Mouse (Mus musculus): ENCODE measurements around the gene Lurap1l.

Lurap1l gene

DNA sequence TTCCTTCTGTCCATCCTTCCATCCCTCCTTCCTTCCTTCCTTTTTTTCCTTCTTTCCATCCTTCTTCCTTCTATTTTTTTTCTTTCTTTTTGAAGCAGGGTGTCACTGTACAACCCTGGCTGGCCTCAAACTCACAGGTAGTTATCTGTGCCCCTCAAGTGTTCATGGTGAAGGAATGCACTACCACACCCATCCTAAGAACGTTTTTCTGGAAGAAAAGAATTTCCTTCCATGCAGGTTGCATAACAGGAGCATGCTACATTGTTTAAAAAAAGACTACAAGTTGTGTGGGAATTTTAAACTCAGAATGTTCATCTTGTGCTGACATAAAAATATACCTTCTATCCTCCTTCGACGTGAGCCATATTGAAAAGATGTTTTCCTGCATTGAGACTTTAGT lies 7.4 kb downstream of the Lurap1l start:
- DNase-seq (ENCODE audit: low read depth, low spot score) = no peak

DNA sequence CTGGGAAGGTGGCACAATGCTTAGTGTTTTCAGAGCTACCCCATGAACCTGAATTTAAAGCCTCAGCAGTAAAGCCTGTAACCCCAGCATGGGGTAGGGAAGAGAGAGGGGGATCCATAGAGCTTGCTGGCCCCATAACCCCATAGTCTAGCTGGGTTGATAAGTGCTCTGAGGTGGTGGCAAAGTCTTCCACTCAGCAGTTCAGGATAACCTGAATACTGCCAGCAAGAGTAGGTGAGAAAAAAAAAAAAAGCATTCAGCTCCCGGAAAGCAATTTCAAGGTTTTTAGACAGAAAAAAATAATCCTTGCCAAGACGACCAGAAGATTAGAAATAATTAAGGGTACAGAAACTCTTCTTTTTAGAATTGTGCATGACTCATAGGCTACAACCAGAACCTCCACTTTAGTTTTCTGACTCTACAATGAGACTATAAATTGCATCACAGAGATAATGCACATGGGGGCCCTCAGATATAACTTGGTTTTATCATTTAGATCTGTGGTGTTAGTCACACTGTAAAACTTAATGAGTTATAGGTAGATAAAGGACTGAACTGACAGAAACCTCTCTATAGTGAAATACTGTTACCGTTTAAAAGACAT lies 8.2 kb downstream of the Lurap1l start:
- DNase-seq (ENCODE audit: low read depth, low spot score) = no peak

DNA sequence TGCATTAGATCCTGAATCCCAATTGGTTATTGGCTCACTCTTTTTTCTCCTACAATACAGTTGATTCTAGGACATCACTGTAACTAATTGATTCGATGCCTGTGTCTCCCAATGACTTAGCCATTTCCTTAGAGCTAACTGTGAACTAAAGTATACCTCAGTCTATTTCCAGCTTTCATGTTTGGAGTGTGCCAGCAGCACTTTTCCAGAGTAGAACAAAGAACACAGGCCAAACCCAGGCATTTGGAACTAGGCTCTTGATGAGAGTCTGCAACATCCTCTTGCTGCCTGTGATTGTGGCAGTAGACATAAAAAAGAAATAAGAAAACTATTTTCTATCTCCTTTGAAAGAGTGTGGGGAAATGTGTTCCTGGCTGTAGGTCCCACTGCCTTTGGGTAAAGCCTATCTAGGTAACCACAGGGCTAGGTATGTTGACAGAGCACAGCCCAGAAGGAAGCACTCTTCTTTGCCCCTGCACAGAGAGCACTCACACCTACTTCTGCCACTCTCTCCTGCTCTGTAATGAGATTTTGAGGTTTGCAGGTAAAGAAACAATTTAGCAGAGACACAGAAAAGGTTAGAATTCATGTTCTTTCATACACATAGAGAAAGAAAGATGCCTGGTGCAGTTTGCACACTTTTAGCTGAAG lies 8.9 kb downstream of the Lurap1l start:
- DNase-seq (ENCODE audit: low read depth, low spot score) = no peak

DNA sequence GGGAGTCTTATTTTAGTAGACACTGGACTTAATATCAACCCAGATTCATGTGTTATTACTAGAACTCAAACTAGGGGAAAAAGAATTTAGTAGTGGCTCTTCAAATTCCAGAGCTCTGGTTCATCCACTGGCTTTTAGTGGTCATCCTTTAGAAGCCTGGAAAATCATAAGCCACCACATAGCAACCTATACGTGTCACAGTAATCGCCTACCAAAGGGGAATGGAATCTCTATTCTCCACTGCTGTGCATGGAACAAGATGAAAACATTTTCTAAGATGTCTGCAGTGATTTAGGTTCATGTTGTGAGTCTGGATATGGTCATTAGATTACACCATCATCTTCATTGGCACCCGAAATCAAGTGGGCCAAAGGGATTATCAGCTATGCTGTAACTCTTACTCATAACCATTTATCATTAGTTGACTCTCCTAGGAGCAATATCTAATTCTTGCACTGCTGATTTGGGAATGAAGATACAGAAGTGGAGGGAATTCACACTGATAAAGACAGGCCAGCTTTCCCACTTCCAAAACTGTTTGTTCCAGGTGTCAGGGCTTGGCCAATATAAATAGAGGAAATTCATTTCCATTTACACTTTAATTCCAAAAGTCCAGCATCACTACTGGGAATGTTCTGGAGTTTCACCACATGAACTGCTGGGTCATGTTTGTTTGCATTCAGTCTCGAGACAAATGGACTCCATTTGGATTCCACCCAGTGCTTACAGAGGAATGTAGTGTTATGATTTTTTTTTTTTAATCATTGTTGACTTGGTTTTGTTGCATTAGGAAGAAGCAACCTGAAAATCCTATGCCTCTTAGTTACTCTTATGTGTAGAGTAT lies 11.4 kb downstream of the Lurap1l start:
- DNase-seq (ENCODE audit: low read depth, low spot score) = no peak

- DNase-seq (ENCODE audit: low read depth, low spot score) = no peak
Observed at GRCm38 (mm10) chr4:80922654-80923053, 12.2 kb downstream of the Lurap1l start.

DNA sequence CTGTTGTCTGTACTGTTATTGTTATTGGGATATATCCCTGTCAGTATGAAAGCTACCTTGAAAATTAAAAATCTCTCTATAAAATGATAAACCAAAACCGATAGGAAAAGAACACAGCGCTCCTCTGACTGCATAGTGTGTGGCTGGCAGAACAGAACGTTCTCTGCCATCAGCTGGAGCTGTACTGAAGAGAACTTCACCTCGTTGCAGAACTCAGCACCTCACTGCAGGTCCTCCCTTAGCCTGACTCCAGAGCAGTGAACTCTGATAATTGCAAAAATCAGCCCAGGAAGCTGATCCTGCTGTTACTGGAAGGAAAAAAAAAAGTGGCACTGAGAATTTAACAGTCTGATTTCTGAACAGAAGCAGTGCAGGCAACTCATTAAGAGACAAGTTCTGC lies 14.4 kb downstream of the Lurap1l start:
- no peak for DNase-seq (ENCODE audit: low read depth, low spot score)

DNA sequence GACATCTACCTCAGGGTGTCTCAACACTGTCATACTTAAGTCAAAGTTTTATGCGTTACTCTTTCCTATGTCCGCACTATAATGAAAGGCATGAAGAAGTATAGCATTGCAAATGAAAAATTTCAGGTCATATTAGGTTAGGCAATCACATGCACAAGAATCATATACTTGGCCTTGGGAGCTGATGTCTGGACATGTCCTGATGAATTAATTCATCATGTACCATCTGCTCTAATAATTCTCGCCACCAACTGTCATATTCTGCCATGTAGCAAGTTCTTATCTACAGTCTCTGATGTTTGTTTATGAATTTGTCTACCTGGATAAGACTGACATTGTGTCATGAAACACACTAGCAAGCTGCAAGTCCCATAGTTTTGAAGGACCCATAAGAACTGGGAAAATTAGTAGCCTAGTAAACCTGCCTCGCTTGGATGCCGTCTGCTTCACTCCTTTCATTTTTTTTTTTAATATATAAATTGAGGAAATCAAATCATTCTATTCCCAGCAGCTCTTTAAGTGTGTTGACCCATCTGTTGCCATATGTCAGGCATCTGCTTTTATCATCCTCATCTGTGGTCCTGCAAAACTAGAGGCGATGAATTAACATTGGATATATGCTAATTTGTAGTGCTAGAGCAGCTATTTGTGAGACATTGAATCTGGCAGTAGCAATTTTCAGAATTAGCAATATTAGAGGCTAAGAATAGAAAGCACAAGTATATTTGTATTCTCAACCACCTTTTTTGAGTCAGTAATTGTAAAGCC lies 15.5 kb downstream of the Lurap1l start:
- DNase-seq (ENCODE audit: low read depth, low spot score) = no peak

GRCm38 (mm10) chr4:80934749-80935148 lies 24.3 kb downstream of the Lurap1l start:
- DNase-seq (ENCODE audit: low read depth, low spot score) = no peak

GRCm38 (mm10) chr4:80939115-80939514 lies 28.7 kb downstream of the Lurap1l start:
- no peak for DNase-seq (ENCODE audit: low read depth, low spot score)

GRCm38 (mm10) chr4:80940946-80941345 lies 30.5 kb downstream of the Lurap1l start:
- no peak for DNase-seq (ENCODE audit: low read depth, low spot score)

GRCm38 (mm10) chr4:80941978-80942377 lies 31.5 kb downstream of the Lurap1l start:
- DNase-seq (ENCODE audit: low read depth, low spot score) = no peak

DNA sequence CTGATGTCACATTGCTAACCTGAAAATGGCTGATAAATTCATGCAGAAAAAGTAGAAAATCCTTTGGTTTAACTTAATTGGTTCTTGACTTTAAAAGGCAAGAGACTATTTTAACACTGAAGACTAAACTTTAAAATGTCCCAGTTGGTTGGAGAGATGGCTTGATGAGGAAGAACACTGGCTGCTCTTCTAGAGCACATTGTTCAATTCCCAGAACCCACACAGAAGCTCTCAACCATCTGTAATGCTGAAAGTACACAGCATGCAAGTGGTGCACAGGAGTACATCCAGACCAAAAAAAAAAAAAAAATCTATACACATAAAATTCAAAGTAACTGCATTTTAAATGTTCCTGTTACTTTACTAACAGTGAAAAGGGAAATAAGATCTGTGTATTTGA lies 34.2 kb downstream of the Lurap1l start:
- no peak for DNase-seq (ENCODE audit: low read depth, low spot score)

DNA sequence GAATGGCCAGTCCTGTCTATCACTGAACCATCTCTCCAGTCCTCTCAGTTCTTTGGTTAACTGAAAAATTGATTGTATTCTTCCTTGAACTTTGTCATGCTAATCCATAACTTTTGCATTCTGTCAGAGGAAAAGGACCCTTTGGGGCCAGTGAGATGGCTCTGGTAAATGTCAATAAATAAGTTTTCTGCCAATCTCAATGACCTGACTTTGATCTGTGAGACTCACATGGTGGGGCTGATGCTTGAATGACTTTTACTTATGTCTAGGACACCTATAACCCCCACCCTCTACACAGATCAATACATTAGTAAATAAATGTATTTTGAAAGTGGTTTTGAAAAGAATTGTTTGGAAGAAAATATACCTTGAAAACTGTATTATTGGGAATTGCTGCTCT lies 38.7 kb downstream of the Lurap1l start:
- no peak for DNase-seq (ENCODE audit: low read depth, low spot score)

DNA sequence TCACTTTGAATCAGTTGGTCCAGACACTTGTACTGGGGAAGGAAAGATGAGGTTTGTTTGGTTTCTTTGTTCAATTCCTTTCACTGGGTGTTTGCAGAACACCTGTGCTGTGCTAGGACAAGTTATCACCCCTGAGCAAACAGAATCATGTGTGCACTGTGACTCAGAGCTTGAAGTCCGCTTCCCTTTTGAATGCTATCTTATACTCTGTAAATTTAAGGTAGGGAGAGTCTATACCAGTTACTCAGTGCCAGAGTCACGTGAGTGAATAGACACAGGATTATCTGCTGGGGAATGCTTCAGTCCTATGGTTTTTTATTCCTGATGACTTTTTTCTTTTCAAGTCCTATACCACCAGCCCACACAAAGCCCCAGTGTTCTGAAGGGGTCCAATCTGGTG lies 39.3 kb downstream of the Lurap1l start:
- no peak for DNase-seq (ENCODE audit: low read depth, low spot score)

DNA sequence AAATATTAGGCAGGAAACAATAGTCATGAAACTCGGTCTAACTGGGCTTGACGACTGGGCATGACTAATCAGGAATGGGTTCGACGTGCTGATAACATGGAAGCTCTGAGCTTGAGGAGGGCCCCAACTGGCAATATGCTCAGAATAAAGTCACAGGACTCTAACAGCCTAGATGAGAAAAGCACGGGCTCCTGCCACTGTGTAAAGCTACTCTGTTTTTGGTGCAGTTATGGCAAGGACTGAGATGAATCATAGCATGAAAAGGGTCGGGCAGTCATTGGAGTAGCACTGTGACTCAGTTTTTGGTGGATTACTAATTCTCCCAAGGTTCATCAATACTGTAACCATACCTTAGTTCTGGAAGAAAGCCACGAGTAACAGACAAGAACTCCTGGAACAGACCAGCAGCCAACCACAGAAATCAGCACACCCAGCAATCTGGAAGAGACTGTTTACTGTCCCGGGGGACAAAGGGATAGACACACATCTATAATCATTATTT lies 39.9 kb downstream of the Lurap1l start:
- no peak for DNase-seq (ENCODE audit: low read depth, low spot score)

GRCm38 (mm10) chr4:80952653-80953052 lies 42.2 kb downstream of the Lurap1l start:
- DNase-seq (ENCODE audit: low read depth, low spot score) = no peak

DNA sequence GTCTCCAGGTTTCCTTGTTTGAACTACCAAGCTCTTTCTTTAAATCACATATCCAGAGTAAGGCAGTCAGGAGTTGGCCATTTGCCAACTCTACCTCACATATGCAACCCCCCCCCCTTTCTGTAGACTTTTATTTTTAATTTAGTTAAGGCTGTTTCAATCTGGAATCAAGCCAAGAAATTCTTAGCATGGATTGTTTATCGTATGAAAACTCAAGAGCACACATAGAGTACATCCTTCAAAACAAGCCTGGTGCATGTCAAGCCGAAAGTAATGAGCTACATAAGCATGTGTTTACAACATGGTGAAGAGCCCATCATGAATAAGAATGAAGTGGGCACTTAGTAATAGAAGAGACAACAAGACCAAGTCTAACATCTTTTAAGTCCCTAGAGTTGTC lies 45.5 kb downstream of the Lurap1l start:
- DNase-seq (ENCODE audit: low read depth, low spot score) = no peak

GRCm38 (mm10) chr4:80967526-80967925 lies 57.1 kb downstream of the Lurap1l start:
- DNase-seq (ENCODE audit: low read depth, low spot score) = no peak

DNA sequence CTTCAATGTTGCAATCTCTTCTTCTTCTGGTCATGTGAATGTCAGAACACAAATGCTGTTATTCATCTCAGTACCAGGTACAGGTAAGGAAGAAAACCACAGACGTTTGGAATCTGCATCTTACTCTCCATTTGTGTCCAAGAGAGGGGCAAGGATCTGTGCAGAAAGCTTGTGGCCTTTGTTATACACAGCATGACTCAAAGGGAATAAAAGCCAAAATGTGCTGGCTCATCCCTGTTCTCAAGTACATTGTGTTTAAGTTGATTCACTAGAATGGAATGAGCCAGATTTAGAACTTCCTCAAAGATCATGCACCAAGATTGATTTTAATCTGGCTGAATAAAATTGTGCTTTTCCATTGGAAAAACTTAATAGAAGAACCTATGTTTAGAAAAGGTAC lies 61.4 kb downstream of the Lurap1l start:
- DNase-seq (ENCODE audit: low read depth, low spot score) = no peak

DNA sequence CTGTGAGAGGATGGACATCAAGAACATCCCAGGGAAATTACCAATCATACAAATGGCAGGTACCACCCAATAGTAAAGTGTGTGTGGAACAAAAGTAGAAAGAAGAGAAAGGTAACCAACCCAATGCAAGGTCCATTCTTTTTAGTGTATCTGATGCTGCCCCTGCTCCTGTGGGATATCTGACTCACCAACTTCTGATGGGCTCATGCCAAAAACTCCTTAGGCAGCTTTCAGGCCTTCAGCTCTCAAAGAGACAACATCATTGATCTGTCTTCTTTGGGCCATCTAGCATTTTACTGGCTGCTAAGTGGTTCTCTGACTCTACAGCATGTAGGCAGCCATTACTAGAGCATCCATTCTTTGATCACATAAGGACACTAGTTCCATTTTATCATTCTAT lies 63.5 kb downstream of the Lurap1l start:
- DNase-seq (ENCODE audit: low read depth, low spot score) = no peak

DNA sequence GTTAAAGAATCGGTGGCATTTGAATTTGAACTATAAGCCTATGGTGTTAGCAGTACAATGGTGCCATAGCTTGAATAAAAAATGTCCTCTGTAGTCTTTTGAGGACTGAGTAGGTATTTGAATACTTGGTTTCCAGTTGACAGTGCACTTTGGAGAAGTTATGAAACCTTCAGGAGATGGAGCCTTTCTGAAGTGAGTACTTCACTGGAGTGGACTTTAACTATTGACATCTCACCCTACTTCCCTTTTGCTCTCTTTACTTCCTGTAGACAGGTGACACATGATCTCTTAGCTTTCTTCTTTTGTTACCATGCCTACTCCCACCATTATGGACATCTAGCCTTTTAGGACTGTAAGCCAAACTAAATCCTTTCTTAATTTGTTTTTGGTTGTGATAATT lies 80.4 kb downstream of the Lurap1l start:
- DNase-seq (ENCODE audit: low read depth, low spot score) = no peak

DNA sequence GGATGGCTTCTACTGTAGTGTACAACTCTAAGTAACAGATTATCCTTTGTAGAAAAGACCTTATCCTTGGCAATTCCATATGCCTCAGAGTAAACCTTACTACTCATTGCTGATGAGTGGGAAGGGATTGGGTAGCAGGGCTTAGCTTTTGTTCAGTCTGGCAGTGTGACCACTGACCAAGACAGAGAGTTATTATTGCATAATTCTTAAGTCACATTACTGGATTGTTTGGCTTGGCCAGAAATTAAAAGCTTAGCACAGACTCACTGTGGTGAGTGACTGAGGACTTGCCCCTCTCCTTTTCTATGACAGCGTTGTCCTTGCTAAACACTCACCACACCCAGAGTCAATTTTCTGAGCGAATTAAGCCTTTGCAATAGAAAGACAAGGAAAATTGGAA lies 93.1 kb downstream of the Lurap1l start:
- no peak for DNase-seq (ENCODE audit: low read depth, low spot score)
